Mouse (Mus musculus) embryonic stem cell, embryonic (primary cell): Measurements from ENCODE around the gene Insrr.

Source experiments
- CTCF ChIA-PET, 4 experiments: fragments of 300-600 bp in 2 of 4; fragments of 350-600 bp in 2 of 4; sonication (Branson Sonifier 250); formaldehyde crosslinking; loops; one replicate each; lab custom pipeline; 2022; ENCODE audit warnings: inconsistent platforms in 2 of 4; lab: Charles Lee
- POLR2A ChIA-PET, 4 experiments: fragments of 300-600 bp in 2 of 4; fragments of 350-600 bp in 2 of 4; sonication (Branson Sonifier 250); formaldehyde crosslinking; loops; one replicate each; lab custom pipeline; 2022; ENCODE audit warnings: antibody characterized with exemption in 4 of 4, inconsistent platforms in 1 of 4; lab: Charles Lee

Gene Insrr

GRCm38 (mm10) chr3:87796736-87797334 lies at the start of gene Insrr:
Gene Insrr, plus strand, starts transcription at chr3:87796951.
- CTCF ChIA-PET: interaction anchor here in 3 of 4 experiments (0.5 to 4.7 kb wide), 13 partner anchors 12 to 338 kb away, joined by 3 to 36 read pairs (median 6); partner anchors contain the start of gene Lrrc71 (in 1 of the 3)
- POLR2A ChIA-PET: interaction anchor here in 3 of 4 experiments (0.6 to 3.7 kb wide), 7 partner anchors 8 to 189 kb away, joined by 3 to 13 read pairs (median 3); partner anchors contain the start of genes Nes (in 1 of the 3) and Prcc (in 1 of the 3)

GRCm38 (mm10) chr3:87748431-87748830 lies 48.3 kb upstream of the Insrr start, which contains the start of gene Lrrc71:
Gene Lrrc71, minus strand, starts transcription at chr3:87748625.
- POLR2A ChIA-PET: interaction anchor here in 3 of 4 experiments (0.6 to 1.7 kb wide), 10 partner anchors 10 to 223 kb away, joined by 3 to 5 read pairs (median 4); partner anchors contain the start of gene Etv3 (in 1 of the 3)
- CTCF ChIA-PET: interaction anchor here (0.6 to 2.0 kb wide), 57 partner anchors 9 to 556 kb away, joined by 3 to 29 read pairs (median 4); partner anchors contain the start of genes Ntrk1 (in 3 of the 4), Arhgef11 (in 1 of the 4), Bcan (in 1 of the 4) and Nes (in 1 of the 4)

- POLR2A ChIA-PET: interaction anchor here (0.6 to 1.7 kb wide), 14 partner anchors 10 to 223 kb away, joined by 3 to 5 read pairs (median 3); partner anchors contain the start of genes Prcc (in 2 of the 4) and Etv3 (in 1 of the 4)
These were observed 47.7 kb upstream of the Insrr start for GRCm38 (mm10) chr3:87749036-87749435.

GRCm38 (mm10) chr3:87749977-87750376 lies 46.8 kb upstream of the Insrr start:
- CTCF ChIA-PET: interaction anchor here in 3 of 4 experiments (0.8 to 2.0 kb wide), 9 partner anchors 18 to 211 kb away, joined by 3 to 29 read pairs (median 6); partner anchors contain the start of gene Ntrk1 (in 1 of the 3)

More at GRCm38 (mm10) chr3:87749036-87749435, 47.7 kb upstream of the Insrr start:
- CTCF ChIA-PET: interaction anchor here (0.5 to 2.0 kb wide), 72 partner anchors 9 to 1420 kb away, joined by 3 to 29 read pairs (median 4); partner anchors contain the start of genes Ntrk1 (in 3 of the 4), Arhgef11 (in 1 of the 4), Bcan (in 1 of the 4) and Nes (in 1 of the 4)

GRCm38 (mm10) chr3:87752567-87752966 lies 44.2 kb upstream of the Insrr start:
- CTCF ChIA-PET: interaction anchor here in 3 of 4 experiments (0.6 to 1.9 kb wide), 3 partner anchors 16 to 100 kb away, joined by 4 to 9 read pairs (median 5); no protein-coding TSS in a partner anchor
- POLR2A ChIA-PET: interaction anchor here in 2 of 4 experiments (0.8 to 1.5 kb wide), 2 partner anchors 43 to 107 kb away, joined by 3 to 6 read pairs; no protein-coding TSS in a partner anchor

More at GRCm38 (mm10) chr3:87749977-87750376, 46.8 kb upstream of the Insrr start:
- POLR2A ChIA-PET: interaction anchor here in 3 of 4 experiments (1.0 to 1.7 kb wide), 4 partner anchors 65 to 136 kb away, joined by 3 to 4 read pairs (median 3); partner anchors contain the start of gene Prcc (in 2 of the 3)

GRCm38 (mm10) chr3:87753829-87754228 lies 42.9 kb upstream of the Insrr start:
- POLR2A ChIA-PET: no interaction called here
- CTCF ChIA-PET: interaction anchor here in 2 of 4 experiments (0.6 to 1.9 kb wide), 4 partner anchors 15 to 187 kb away, joined by 4 to 5 read pairs (median 4); no protein-coding TSS in a partner anchor

GRCm38 (mm10) chr3:87755964-87756363 lies 40.8 kb upstream of the Insrr start:
- POLR2A ChIA-PET: interaction anchor here in 3 of 4 experiments (0.5 to 1.6 kb wide), 10 partner anchors 9 to 306 kb away, joined by 3 to 5 read pairs (median 3); no protein-coding TSS in a partner anchor
- CTCF ChIA-PET: interaction anchor here (0.5 to 5.3 kb wide), 81 partner anchors 9 to 794 kb away, joined by 3 to 64 read pairs (median 4); partner anchors contain the start of genes Nes (in 2 of the 4), Arhgef11 (in 1 of the 4), Bcan (in 1 of the 4) and Ntrk1 (in 1 of the 4)

- POLR2A ChIA-PET: interaction anchor here in 3 of 4 experiments (1.1 to 1.4 kb wide), 6 partner anchors 8 to 125 kb away, joined by 3 to 5 read pairs (median 3); no protein-coding TSS in a partner anchor
- CTCF ChIA-PET: interaction anchor here (0.5 to 5.3 kb wide), 56 partner anchors 8 to 795 kb away, joined by 3 to 64 read pairs (median 5); partner anchors contain the start of genes Nes (in 2 of the 4) and Ntrk1 (in 1 of the 4)
These were observed 40.3 kb upstream of the Insrr start for GRCm38 (mm10) chr3:87756488-87756887.

GRCm38 (mm10) chr3:87758641-87759040 lies 38.1 kb upstream of the Insrr start:
- CTCF ChIA-PET: interaction anchor here (0.6 to 5.3 kb wide), 12 partner anchors 10 to 254 kb away, joined by 3 to 60 read pairs (median 4); partner anchors contain the start of genes Lrrc71 (in 1 of the 4) and Ntrk1 (in 1 of the 4)
- POLR2A ChIA-PET: interaction anchor here in 3 of 4 experiments (0.9 to 1.2 kb wide), 4 partner anchors 10 to 12 kb away, joined by 3 to 4 read pairs (median 4); partner anchors contain the start of gene Lrrc71 (in 1 of the 3)

GRCm38 (mm10) chr3:87761408-87762375 lies 35.1 kb upstream of the Insrr start:
- POLR2A ChIA-PET: interaction anchor here in 2 of 4 experiments (0.6 to 0.7 kb wide), 3 partner anchors 88 to 969 kb away, joined by 3 to 4 read pairs (median 4); no protein-coding TSS in a partner anchor
- CTCF ChIA-PET: interaction anchor here in 2 of 4 experiments (0.6 to 2.0 kb wide), 11 partner anchors 8 to 466 kb away, joined by 3 to 12 read pairs (median 4); partner anchors contain the start of gene Lrrc71 (in 2 of the 2)

GRCm38 (mm10) chr3:87763202-87763601 lies 33.5 kb upstream of the Insrr start:
- ChIA-PET POLR2A (no interaction called here), CTCF (interaction anchor here in 3 of 4 experiments (0.6 to 1.5 kb wide), 5 partner anchors 75 to 240 kb away, joined by 3 to 5 read pairs (median 4); no protein-coding TSS in a partner anchor)

GRCm38 (mm10) chr3:87763683-87764289 lies 33.0 kb upstream of the Insrr start:
- POLR2A ChIA-PET: no interaction called here
- CTCF ChIA-PET: interaction anchor here in 3 of 4 experiments (0.7 to 1.5 kb wide), 6 partner anchors 10 to 223 kb away, joined by 3 to 14 read pairs (median 4); no protein-coding TSS in a partner anchor

- POLR2A ChIA-PET: interaction anchor here in 1 of 4 experiments (1.2 kb wide), 1 partner anchor 8 kb away, joined by 3 read pairs; no protein-coding TSS in a partner anchor
- CTCF ChIA-PET: interaction anchor here (0.7 to 2.4 kb wide), 16 partner anchors 8 to 222 kb away, joined by 3 to 16 read pairs (median 5); partner anchors contain the start of gene Lrrc71 (in 2 of the 4)
These were observed 32.2 kb upstream of the Insrr start for GRCm38 (mm10) chr3:87764506-87764905.

GRCm38 (mm10) chr3:87765091-87765490 lies 31.7 kb upstream of the Insrr start:
- ChIA-PET POLR2A (interaction anchor here in 3 of 4 experiments (1.2 to 1.6 kb wide), 4 partner anchors 9 to 206 kb away, joined by 3 to 5 read pairs (median 3); partner anchors contain the start of genes Nes (in 1 of the 3) and Ntrk1 (in 1 of the 3)), CTCF (interaction anchor here (0.6 to 2.4 kb wide), 16 partner anchors 8 to 205 kb away, joined by 3 to 16 read pairs (median 5); partner anchors contain the start of gene Lrrc71 (in 2 of the 4))

- POLR2A ChIA-PET: interaction anchor here in 3 of 4 experiments (0.8 to 1.6 kb wide), 5 partner anchors 10 to 205 kb away, joined by 3 to 5 read pairs (median 3); partner anchors contain the start of genes Nes (in 1 of the 3) and Ntrk1 (in 1 of the 3)
These were observed 31.0 kb upstream of the Insrr start for GRCm38 (mm10) chr3:87765631-87766283.

More at GRCm38 (mm10) chr3:87765631-87766283, 31.0 kb upstream of the Insrr start:
- CTCF ChIA-PET: interaction anchor here in 2 of 4 experiments (0.6 to 2.4 kb wide), 12 partner anchors 10 to 235 kb away, joined by 3 to 16 read pairs (median 5); partner anchors contain the start of gene Lrrc71 (in 2 of the 2)
